Mouse (Mus musculus): ENCODE measurements around the gene Dld. TPM values are rescaled to one million over a fixed set of nuclear protein-coding genes. Genes with fewer than 3 reads are reported as not detected.

Dld gene
- total RNA-seq (2021), result 264 and 301 TPM in 2 replicates
- long read RNA-seq, transcript Dld-201 (14 exons, 2,544 nt), result major isoform, 481 of 524 reads
- long read RNA-seq, partial matches to known transcripts, result 14 of 524 reads
- long read RNA-seq, other reads (novel, unspliced or antisense), result 29 of 524 reads

- peak; percentile 98 for DNase-seq
These were observed at the start of gene Dld for GRCm38 (mm10) chr12:31350944-31351928. TSS of gene Dld (minus strand) at chr12:31351453.

DNA sequence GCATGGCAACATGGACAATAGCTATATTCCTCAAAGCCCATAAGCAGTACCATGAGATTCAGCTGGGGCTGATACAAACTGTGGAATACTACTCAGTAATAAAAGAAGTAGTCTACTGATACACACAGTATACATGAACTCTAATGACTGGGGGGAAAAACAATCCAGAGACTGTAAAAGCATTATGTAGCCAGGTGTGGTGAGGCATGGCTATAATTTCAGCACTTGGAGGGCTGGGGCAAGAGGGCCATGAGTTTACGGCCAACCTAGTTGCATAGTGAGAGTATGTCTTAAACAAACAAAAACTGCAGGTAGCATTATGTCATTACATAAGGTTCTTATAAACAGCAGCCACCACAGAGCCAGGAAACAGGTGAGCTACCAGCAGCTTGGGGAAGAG is 49.6 kb upstream of the Dld start:
- DNase-seq, result no peak

GRCm38 (mm10) chr12:31397709-31398108 is 46.5 kb upstream of the Dld start:
- no peak for DNase-seq

- no peak for DNase-seq
These were observed 44.6 kb upstream of the Dld start for GRCm38 (mm10) chr12:31395895-31396294.

DNA sequence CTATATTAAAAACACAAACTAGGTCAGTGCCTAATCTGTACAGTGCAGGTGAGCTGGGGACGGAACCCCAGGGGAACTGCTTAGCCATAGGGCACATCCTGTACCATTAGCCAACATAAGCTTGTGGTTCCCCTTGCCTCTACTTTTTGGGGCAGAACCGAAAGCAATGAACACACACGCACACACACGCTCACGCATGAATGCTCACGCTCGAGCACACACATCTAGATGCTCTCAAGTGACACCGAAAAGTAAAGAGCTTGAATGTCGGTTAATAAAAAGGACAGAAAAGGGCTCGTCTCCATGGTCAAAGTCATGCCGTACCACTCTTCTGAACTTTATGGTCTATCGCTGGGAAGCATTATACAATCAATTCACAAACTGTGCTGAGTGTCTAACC is 40.4 kb upstream of the Dld start:
- no peak for DNase-seq

DNA sequence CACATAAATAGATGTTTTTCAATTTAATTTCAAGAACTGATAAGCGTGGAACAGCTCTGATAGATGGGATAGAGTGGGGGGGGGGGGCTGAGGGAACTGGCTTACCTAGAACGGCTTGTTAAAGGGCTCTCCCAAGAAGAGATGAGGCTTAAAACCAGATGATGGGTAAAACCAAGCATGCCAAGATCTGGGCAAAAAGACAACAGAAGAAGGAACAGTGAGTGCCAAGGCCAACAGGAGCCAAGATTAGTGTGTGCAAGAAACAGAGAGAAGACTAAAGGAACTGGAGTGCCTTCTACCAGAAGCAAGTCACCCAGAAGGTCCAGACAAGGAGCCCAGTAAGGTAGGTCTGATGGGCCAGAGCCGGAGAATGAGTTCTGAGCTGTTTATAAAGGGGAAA is 39.3 kb upstream of the Dld start, which contains the start of gene Slc26a3:
Gene Slc26a3 (plus strand): TSS at position 301 of the 400 bp plus-strand sequence.
- DNase-seq, result no peak

DNA sequence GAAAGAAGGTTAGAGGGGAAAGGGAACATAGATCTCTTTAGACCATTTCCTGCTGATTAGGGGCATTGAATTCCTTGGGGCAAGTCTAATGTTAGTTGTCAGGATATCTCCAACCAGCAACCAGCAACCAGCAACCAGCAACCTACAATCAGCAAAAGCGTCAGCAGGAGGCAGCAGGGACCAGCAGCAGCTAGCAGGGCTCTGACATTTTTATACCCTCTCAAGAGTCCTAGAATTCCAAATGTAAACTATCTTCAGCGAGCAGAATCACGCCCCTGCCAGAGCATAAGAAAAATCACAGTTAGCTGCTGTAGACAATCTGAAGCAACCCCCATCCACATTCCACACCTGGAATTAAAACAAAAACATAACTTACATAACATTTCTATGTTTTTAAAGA is 36.0 kb upstream of the Dld start:
- DNase-seq, result no peak

GRCm38 (mm10) chr12:31382451-31382850 is 31.2 kb upstream of the Dld start:
- DNase-seq, result no peak

GRCm38 (mm10) chr12:31380878-31381277 is 29.6 kb upstream of the Dld start:
- DNase-seq, result no peak

- no peak for DNase-seq
These were observed 26.0 kb upstream of the Dld start for GRCm38 (mm10) chr12:31377241-31377640.

- no peak for DNase-seq
These were observed 25.2 kb upstream of the Dld start for GRCm38 (mm10) chr12:31376326-31376950.

DNA sequence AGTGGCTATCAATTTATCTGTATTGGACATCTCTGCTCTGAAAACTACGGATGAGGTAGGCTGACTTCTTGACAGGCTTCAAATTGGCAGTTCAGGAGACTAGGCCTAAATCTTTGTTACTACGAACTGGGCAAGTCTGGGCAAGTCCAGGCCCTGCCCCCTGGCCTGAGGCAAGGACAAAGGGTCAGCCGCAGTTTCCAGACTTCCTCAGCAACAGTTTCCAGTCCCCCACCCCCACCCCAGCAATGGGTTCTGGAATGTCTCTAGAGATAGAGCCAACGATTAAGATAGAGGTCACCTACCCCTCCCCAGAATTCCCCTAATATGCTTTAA is 24.0 kb upstream of the Dld start:
- no peak for DNase-seq

DNA sequence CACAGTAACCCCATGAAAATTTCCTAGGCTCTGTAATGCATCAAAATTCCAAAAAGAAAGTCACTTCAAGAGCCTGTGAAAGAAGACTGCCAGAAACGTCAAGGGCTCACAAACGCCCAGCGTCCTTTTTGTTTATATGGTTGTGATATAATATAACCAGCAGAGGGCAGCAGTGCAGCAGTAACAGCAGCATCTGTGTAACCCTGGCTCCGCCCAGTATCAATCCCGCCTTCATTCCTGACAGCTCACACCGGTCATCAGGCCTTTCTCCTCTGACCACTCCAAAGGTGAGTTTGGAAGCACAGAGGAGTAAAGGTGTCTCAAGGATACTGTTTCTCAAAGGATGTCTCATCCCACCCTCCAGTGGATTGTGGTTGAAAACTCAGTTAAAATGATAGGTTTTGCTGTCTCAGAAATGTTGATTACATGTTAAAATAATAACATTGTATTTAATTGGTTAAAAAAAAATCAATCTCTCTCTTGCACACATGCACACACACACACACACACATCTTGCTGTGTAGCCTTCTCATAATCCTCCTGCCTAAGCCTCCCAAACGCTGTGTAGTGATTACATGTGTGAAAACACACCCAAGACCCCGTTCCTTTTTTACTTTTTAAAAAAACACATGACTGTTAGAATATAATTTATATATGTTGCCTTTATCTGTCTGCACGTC is 23.5 kb upstream of the Dld start:
- DNase-seq, result peak; percentile 50

- DNase-seq, result no peak
These were observed 18.4 kb upstream of the Dld start for GRCm38 (mm10) chr12:31369656-31370055.

- DNase-seq, result no peak
These were observed 17.9 kb upstream of the Dld start for GRCm38 (mm10) chr12:31369118-31369517.

DNA sequence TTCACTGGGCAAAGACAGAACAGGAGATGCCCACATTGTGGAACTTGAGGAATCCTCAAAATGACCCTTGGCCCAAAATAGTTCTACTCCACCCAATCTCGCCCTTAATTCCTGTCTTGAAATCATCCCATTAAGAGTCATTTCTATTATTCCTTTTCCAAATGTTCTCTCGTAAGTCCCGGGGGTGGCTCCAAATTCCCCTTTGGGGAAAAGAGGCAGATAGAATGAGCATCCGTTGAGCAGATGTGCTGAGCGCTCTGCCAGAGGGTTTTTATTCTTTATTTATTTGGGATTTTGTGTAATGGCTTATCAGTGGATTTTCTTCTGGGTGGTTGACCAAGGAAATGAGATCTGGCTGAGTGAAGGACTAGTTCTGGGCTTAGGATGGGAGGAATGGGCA is 16.5 kb upstream of the Dld start:
- DNase-seq, result no peak

DNA sequence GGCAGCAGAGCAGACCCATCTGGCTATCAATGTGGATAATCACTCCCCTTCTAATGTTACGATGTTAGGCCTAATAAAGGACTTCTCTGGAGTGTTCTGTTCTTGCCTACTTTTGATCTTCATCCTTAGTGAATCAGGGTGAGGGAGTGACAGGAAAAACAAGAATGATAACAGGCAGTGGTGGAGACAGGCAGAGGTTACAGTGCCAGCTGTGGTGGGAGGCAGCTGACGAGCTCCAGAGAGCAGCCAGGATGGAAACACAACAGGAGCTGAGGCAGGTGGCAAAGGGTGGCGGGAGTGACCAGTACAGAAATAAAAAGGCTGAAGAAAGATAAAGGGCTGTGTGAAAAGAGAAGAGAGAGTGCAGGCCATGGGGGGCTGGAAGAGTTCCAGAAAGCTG is 15.2 kb upstream of the Dld start:
- DNase-seq, result no peak

DNA sequence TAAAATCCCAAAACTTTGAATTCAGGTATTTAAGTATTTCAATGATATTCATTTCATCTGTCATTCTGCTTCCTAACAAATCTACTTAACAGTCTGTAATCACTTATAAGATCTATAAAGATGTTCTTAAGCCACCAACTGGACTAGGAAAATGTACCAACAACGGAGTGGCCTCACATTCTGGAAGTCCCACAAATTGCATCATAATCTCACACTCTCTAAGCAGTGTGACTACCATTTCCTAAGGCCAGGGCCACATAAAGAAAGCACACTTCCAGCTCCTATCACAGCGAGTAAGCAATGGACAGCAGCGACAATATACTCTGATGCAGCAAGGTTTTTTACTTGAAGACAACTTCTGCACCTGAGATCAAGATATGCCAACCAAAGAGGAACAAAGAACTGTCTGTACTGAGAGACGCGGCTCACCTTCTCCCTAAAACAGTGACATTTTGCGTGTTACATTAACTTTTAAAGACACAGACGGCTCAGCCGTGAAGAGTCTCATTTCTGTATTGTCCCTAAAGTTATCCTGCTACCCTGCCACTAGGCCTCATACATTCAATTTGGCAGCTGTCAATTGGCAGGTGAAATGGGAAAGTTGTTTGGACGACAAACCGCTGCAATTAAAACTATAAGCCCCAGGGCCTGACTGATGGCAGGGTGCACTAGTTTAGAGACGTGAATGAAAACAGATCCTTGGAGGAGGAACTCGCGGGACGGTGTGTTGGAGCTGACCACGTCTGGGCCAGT is 886 bp downstream of the Dld start:
- DNase-seq, result no peak

- DNase-seq, result no peak
These were observed 18.0 kb downstream of the Dld start for GRCm38 (mm10) chr12:31333261-31333660.

DNA sequence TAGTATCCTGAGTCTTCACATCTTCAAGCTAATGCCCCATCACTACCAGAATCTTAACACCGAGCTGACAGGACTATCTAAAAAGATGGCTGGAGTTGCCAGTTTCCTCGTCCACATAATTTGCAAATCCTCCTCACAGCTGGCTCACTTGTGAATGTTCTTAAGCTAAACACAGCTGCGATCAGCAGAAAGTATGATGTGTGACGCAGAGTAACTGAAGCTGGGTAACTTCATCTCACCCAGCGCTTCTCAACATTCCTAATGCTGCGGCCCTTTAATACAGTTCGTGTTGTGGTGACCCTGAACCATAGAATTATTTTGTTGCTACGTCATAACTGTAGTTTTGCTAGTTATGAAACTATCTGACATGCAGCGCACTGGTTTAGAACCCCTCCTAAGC is 24.1 kb downstream of the Dld start:
- DNase-seq, result no peak

- DNase-seq, result no peak
These were observed 28.0 kb downstream of the Dld start for GRCm38 (mm10) chr12:31323136-31323695.

GRCm38 (mm10) chr12:31321532-31321931 is 29.7 kb downstream of the Dld start:
- no peak for DNase-seq
